21 mouse cellular contexts compared by ENCODE assay signal in the genomic region with DNA sequence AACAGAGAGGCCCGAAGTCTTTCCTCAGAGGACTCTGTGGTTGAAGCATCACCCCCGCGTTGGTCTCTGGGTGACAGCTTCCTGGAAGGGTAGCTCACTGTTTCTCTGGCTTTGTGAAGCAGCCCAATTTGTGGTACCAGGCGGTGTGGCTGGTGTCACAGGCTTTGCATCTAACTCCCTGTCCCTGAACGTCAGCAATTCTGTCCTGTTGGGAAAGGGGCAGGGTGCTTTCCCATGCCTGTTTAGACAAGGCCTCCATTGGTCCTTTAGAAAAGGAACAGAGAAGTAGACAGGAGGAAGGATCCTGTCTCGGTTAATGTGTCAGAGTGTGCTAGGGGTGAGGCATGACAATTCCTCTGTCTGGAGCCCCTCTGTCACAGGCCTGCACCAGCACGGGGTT. TPM values are rescaled to one million over a fixed set of nuclear protein-coding genes. Genes with fewer than 3 reads are reported as not detected.
DNase-seq lines count a peak whose midpoint lies in the region; ATAC-seq lines count a peak whose summit lies in the region.
"Had no signal": no experiment of that assay in that cellular context is flagged by ENCODE, and none has a peak within 500 bp of the region (broad histone marks: within the 10 kb centered on the region; RNA-seq: fewer than 3 reads in every experiment).

No protein-coding gene starts in this region.

- no peak overlapping the region for H3K9ac ChIP-seq in kidney, embryonic 15.5 days
- H3K9ac ChIP-seq in kidney, embryonic 14.5 days (ENCODE audit: low read depth, low read length), result no peak overlapping the region
- H3K9ac ChIP-seq: intestine, embryonic 15.5 days; limb, embryonic 12.5 days; liver, embryonic 14.5 days; neural tube, embryonic 15.5 days; stomach, embryonic 15.5 days had no signal

- H3K4me2 ChIP-seq in kidney, embryonic 15.5 days, result no peak overlapping the region
- no peak overlapping the region for H3K4me2 ChIP-seq in kidney, embryonic 14.5 days (replicated peaks; ENCODE audit: low read depth, low read length)
- H3K4me2 ChIP-seq: intestine, embryonic 15.5 days; limb, embryonic 12.5 days; midbrain, embryonic 11.5 days; neural tube, embryonic 15.5 days; stomach, embryonic 15.5 days had no signal

- peak overlapping the region; percentile 75; the same call in 1 of the 2 replicates for H3K27ac ChIP-seq in kidney, embryonic 15.5 days
- no peak overlapping the region for H3K27ac ChIP-seq in kidney, embryonic 14.5 days (ENCODE audit: low read depth, low read length)
- H3K27ac ChIP-seq in hindbrain, embryonic 10.5 days, result no peak overlapping the region
- H3K27ac ChIP-seq: intestine, embryonic 15.5 days; limb, embryonic 12.5 days; liver, embryonic 14.5 days; neural tube, embryonic 15.5 days; stomach, embryonic 15.5 days had no signal

- H3K27me3 ChIP-seq in kidney, embryonic 15.5 days, result no peaks in the 10 kb centered on the region
- H3K27me3 ChIP-seq in kidney, embryonic 14.5 days (ENCODE audit: control insufficient read depth, insufficient read depth, low read length), result no peaks in the 10 kb centered on the region
- no peaks in the 10 kb centered on the region for H3K27me3 ChIP-seq in splenic B cell, adult 2 months (ENCODE audit: control insufficient read depth, insufficient read depth, low read length, poor library complexity, severe bottlenecking)
- H3K27me3 ChIP-seq in hindbrain, embryonic 10.5 days (ENCODE audit: insufficient read depth, poor library complexity, severe bottlenecking), result no peaks in the 10 kb centered on the region
- H3K27me3 ChIP-seq: intestine, embryonic 15.5 days; limb, embryonic 12.5 days; neural tube, embryonic 15.5 days; Patski; stomach, embryonic 15.5 days had no signal

- DNase-seq in CD4-positive helper T cell, adult 2 months (ENCODE audit: low read depth, low spot score), result peak; percentile 68
- DNase-seq in splenic B cell, adult 2 months (ENCODE audit: low read depth, low spot score), result peak; percentile 76
- no peak for DNase-seq in hindbrain, embryonic 10.5 days (ENCODE audit: low spot score)
- DNase-seq in cerebellum, postnatal 14 days, result no peak
- no peak for DNase-seq in frontal cortex, postnatal 10 days (ENCODE audit: low spot score in 2 of 2)
- DNase-seq: cerebellum, postnatal 25 days; heart, adult 18-20 months; kidney, postnatal 10 days; lung, postnatal 14 days; right cerebral cortex, postnatal 4 days had no signal

- H3K4me3 ChIP-seq in kidney, embryonic 15.5 days (replicated peaks), result no peak overlapping the region
- H3K4me3 ChIP-seq in kidney, embryonic 14.5 days (ENCODE audit: low read length), result no peak overlapping the region
- no peak overlapping the region for H3K4me3 ChIP-seq in hindbrain, embryonic 10.5 days
- H3K4me3 ChIP-seq: intestine, embryonic 15.5 days; limb, embryonic 12.5 days; neural tube, embryonic 15.5 days; stomach, embryonic 15.5 days had no signal

- H3K4me1 ChIP-seq in kidney, embryonic 15.5 days, result peaks cover 37% of the 10 kb centered on the region
- peaks cover 20% of the 10 kb centered on the region for H3K4me1 ChIP-seq in kidney, embryonic 14.5 days (ENCODE audit: control insufficient read depth, insufficient read depth, low read length)
- H3K4me1 ChIP-seq in hindbrain, embryonic 10.5 days (replicated peaks), result peaks cover 25% of the 10 kb centered on the region

- ATAC-seq in kidney, embryonic 15.5 days (replicated peaks; ENCODE audit: low FRiP score), result no peak
- no peak for ATAC-seq in kidney, embryonic 14.5 days (ENCODE audit: low FRiP score, low TSS enrichment)
- peak; percentile 61 for ATAC-seq in granulocyte monocyte progenitor cell, adult 5-6 weeks (replicated peaks; ENCODE audit: poor library complexity, severe bottlenecking)
- ATAC-seq: forebrain, embryonic 14.5 days; intestine, embryonic 15.5 days; Patski had no signal

- WGBS in kidney, embryonic 15.5 days, result 73% methylated on average over 7 of the region's 7 CpGs
- 76% methylated on average over 7 of the region's 7 CpGs for WGBS in kidney, embryonic 14.5 days
- WGBS in hindbrain, embryonic 10.5 days, result 86% methylated on average over 7 of the region's 7 CpGs

- H3K9me3 ChIP-seq in kidney, embryonic 15.5 days (replicated peaks), result no peaks in the 10 kb centered on the region
- H3K9me3 ChIP-seq in kidney, embryonic 14.5 days (ENCODE audit: control insufficient read depth, low read length), result no peaks in the 10 kb centered on the region
- no peaks in the 10 kb centered on the region for H3K9me3 ChIP-seq in hindbrain, embryonic 10.5 days
- H3K9me3 ChIP-seq: intestine, embryonic 15.5 days; limb, embryonic 12.5 days; neural tube, embryonic 15.5 days; stomach, embryonic 15.5 days had no signal

- no peaks in the 10 kb centered on the region for H3K36me3 ChIP-seq in kidney, embryonic 15.5 days
- peaks cover 7% of the 10 kb centered on the region; the same call in 1 of the 2 replicates for H3K36me3 ChIP-seq in kidney, embryonic 14.5 days (ENCODE audit: control insufficient read depth, insufficient read depth, low read length)
- peaks cover 31% of the 10 kb centered on the region for H3K36me3 ChIP-seq in splenic B cell, adult 2 months (ENCODE audit: control insufficient read depth, insufficient read depth, low read length, poor library complexity, severe bottlenecking)
- H3K36me3 ChIP-seq in hindbrain, embryonic 10.5 days, result peaks cover 15% of the 10 kb centered on the region; the same call in 1 of the 2 replicates
- H3K36me3 ChIP-seq: intestine, embryonic 15.5 days; limb, embryonic 12.5 days; neural tube, embryonic 15.5 days; stomach, embryonic 15.5 days had no signal

RNA-seq across cellular contexts. Expression of a gene that starts 12.3 kb away (rescaled TPM):
- 12.2 and 14.3 TPM in 2 replicates for polyA plus RNA-seq in kidney, embryonic 15.5 days (2015; fragmentation: Nextera tagmentation; extraction: Ambion mirVana)
- 12.7 TPM in 2 replicates for polyA plus RNA-seq in kidney, embryonic 14.5 days (2014; fragmentation: Nextera tagmentation; extraction: Ambion mirVana)
- total RNA-seq in granulocyte monocyte progenitor cell, adult 5-6 weeks (2014; fragmentation: Nextera tagmentation), result 53.8 and 59.5 TPM in 2 replicates
- total RNA-seq in granulocyte monocyte progenitor cell, adult 5-6 weeks (2017), result 66.8 and 84.3 TPM in 2 replicates
- polyA plus RNA-seq in hindbrain, embryonic 10.5 days (2016; fragmentation: Nextera tagmentation; extraction: Ambion mirVana), result 9.6 and 11.9 TPM in 2 replicates

RNA-seq across cellular contexts. Expression of a gene that starts 45.3 kb away (rescaled TPM):
- polyA plus RNA-seq in kidney, embryonic 15.5 days (2015; fragmentation: Nextera tagmentation; extraction: Ambion mirVana), result 6.4 and 6.7 TPM in 2 replicates
- 6.5 and 9.8 TPM in 2 replicates for polyA plus RNA-seq in kidney, embryonic 14.5 days (2014; fragmentation: Nextera tagmentation; extraction: Ambion mirVana)
- 7.2 and 9.3 TPM in 2 replicates for total RNA-seq in granulocyte monocyte progenitor cell, adult 5-6 weeks (2014; fragmentation: Nextera tagmentation)
- total RNA-seq in granulocyte monocyte progenitor cell, adult 5-6 weeks (2017), result 1.8 and 4.3 TPM in 2 replicates
- polyA plus RNA-seq in hindbrain, embryonic 10.5 days (2016; fragmentation: Nextera tagmentation; extraction: Ambion mirVana), result 5.2 and 6.0 TPM in 2 replicates

Comparison
In these comparisons a context has a peak if more than half of its experiments do, and no peak if none do; other contexts are left out.
1. DNase-seq: peak in CD4-positive helper T cell, adult 2 months (single experiment) and splenic B cell, adult 2 months (single experiment); none in hindbrain, embryonic 10.5 days (single experiment), cerebellum, postnatal 14 days (0 of 2) and frontal cortex, postnatal 10 days (0 of 2).